Mouse (Mus musculus): ENCODE data around the gene Rack1.
"Not testable (repeated sequence)": the region's sequence is repeated elsewhere in the genome, so short reads cannot be mapped to it uniquely, and the experiment has no call there.

Rack1 gene

DNA sequence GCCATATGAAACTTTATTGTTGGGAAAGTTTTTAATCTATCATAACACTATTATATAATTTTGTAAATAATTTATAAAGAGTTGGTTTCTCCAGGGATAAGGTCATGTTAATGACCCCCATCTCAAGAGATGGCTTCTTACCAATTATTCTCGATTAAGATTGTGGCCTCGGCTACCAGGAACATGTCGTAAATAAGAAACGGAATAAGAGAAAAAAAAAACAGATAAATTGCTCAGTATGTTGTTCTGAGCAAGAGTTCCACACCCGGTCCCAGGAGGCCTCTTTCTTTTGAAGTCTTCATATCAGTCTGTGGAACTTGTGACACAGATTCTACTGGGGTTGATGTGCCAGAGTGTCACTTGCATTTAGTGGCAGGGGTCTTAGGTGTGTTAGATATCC, 41.1 kb downstream of the Rack1 start:
- no peak for DNase-seq (ENCODE audit: low spot score)

DNA sequence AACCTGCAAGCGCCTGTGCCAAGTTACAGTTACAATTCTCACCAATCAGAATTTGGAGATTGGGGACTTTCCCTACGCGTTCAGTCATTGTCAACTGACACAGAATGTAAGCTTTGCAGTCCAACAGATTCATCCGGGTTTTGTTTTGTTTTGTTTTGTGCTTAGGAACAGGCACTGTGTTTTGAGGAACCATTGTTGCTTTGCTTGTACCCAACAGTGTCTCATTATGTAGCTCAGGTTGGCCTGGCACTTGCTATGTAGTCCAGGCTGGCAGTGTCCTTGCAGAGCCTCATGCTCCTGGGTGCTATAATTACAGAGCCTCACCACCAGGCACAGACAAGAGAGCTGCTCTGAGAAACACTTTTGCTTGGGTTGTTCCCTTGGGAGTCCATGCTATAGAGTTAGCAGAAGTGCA, 42.3 kb downstream of the Rack1 start:
- no peak for DNase-seq (ENCODE audit: low spot score)

DNA sequence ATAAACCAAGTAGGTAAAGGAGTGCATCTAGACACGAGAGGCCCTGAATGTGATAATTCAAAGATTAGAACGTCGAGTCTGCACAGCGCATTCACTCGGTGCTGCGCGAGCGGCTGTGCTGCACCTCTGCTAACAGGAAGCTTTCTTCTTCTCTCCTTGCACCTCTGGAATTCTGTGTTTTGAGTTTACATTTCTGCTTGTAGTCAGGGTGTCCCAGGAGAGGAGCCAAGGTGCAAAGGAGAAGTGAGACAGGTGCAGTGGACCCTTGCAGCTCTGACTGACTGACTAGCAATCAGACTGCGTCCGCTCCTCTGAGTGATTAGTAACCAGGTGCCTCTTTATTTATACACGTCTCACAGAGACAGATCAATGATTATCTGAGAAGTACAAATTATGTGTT, 43.1 kb downstream of the Rack1 start:
- DNase-seq (ENCODE audit: low spot score), result no peak

DNA sequence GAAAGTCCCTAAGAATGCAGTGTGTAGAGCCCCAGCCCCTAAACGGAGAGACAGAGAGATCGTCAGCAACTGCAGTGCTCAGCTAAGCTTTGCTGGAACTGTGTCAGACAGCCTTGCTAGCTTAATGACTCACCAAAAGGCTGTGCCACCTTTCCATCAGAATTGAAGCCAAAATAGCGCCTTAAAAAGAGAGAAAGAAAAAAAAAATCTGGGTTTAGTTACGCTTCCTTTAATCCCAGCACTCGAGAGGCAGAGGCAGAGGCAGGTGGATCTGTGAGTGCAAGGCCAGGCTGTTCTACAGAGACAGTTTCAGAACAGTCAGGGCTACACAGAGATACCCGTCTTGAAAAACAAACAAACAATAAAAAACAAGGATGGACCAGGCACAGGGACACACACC, 44.2 kb downstream of the Rack1 start:
- DNase-seq (ENCODE audit: low spot score), result no peak

DNA sequence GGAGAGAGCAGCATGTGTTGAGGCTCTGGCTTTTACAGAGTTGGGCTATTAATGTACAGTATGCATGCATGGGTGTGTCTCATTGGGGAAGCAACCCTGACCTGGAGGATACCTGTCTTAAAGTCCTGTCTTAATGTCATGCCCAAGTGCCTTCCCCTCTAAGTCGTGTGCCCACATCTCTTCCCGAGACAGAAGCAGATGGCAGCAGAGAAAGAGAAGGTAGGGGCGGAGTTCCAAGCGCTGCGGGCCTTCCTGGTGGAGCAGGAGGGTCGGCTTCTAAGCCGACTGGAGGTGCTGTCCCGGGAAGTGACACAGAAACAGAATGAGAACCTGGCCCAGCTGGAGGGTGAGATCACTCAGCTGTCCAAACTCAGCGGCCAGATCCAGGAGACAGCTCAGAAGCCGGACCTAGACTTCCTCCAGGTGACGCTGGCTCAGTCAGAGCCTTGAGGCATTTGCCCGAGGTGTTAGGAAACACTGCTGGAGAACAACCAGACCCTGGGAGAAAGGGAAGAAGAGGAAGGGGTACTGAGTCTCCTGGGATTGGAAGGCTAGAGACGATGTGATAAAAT, 45.2 kb downstream of the Rack1 start:
- no peak for DNase-seq (ENCODE audit: low spot score)

DNA sequence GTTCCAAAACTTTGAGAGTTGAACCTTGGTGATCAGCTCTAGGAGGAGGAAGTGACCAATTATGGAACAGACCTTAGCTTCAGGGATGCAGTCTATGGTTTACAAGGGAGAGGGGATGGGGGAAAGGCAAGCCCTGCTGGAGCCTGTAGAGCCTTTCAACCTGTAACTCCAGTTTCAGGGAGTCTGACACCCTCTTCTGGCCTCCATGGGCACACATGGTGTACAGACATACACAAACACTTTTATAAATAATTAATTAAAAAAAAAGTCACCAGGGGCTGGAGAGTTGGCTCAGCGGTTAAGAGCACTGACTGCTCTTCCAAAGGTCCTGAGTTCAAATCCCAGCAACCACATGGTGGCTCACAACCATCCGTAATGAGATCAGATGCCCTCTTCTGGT, 46.2 kb downstream of the Rack1 start:
- not testable (repeated sequence) for DNase-seq (ENCODE audit: low spot score)

DNA sequence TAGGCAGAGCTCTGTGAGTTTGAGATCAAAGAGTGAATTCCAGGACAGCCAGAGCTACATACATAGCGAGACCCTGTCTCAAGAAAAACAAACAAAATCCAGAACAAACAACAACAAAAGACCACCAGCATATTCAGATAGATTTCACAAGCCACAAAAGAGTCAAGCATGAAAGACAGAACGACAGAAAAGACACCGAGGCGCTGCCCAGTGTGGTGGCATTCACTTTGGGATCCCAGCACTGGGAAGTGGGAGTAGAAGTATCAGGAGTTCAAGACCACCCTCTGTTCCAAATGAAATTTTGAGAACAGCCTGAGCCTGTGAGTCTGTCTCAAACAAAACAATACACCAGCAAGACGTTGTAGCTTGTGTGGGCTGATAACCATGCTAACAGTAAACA, 46.7 kb downstream of the Rack1 start:
- no peak for DNase-seq (ENCODE audit: low spot score)

DNA sequence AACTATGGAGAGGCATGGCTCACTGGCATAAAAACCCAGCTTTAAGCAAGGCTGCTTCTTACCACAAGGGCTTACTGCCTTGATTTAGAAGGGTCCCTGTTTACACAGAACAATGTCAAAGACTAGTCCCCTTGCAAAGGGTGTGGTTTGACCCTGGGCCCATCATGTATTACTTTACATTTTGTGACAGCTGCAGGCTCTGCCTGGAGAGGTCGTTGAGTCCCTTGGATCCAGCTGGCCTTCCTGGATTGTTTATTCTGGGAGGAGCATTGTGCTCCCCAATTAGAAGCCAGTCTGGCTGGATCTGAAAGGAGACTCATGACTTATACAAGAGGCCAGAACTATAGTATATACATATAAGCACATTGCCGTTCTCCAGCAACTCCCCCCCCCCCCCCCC, 50.1 kb downstream of the Rack1 start:
- DNase-seq (ENCODE audit: low spot score), result no peak

DNA sequence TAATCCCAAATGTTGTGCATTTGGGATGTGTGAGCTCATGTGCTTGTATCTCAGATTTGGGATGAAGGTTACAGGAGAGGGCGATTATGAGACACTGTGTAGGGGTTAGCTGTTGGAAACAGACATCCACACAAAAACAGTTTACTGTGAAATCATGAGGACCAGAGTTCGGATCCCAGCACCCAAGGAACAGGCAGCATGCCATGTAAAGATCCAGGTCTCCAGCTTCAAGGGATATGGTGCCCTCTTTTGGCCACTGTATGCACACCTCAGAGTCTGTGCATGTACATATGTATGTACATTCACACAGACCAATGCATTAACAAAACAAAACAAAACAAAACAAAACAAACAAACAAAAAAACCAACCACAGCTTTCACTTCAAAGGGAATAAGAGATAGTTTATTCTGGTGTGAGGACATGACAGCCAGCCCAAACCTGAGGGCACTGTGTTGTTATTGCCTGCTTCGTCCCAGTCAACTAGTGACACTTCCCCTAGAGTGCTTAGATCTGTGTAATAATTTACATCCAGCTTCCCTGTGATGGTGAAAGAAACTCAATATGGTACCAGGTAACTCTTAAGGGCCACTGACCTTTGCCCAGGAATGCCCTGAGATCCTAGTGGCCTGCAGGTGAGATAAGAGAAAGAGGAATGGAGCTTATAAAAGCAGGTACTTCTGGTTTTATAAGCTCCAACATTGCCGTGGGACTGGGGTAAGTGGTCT, 51.3 kb downstream of the Rack1 start:
- no peak for DNase-seq (ENCODE audit: low spot score)

DNA sequence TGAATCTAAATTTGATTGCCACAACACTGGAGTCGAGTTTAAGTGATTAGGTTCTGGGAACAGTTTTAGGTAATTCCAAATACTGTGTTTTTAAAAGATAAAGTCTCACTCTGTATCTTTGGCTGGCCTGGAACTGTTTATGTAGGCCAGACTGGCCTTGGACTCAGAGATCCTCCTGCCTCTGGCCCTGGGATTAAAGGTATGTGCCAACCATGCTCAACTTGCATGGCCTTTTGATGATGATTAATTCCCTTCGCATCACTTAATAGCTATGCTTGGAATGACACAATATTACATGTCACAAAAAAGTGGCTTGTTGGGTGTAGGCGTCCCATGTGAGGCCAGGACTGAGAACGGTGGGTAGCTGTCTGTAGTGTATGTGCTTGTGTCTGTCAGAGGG, 52.1 kb downstream of the Rack1 start:
- DNase-seq (ENCODE audit: low spot score), result no peak

DNA sequence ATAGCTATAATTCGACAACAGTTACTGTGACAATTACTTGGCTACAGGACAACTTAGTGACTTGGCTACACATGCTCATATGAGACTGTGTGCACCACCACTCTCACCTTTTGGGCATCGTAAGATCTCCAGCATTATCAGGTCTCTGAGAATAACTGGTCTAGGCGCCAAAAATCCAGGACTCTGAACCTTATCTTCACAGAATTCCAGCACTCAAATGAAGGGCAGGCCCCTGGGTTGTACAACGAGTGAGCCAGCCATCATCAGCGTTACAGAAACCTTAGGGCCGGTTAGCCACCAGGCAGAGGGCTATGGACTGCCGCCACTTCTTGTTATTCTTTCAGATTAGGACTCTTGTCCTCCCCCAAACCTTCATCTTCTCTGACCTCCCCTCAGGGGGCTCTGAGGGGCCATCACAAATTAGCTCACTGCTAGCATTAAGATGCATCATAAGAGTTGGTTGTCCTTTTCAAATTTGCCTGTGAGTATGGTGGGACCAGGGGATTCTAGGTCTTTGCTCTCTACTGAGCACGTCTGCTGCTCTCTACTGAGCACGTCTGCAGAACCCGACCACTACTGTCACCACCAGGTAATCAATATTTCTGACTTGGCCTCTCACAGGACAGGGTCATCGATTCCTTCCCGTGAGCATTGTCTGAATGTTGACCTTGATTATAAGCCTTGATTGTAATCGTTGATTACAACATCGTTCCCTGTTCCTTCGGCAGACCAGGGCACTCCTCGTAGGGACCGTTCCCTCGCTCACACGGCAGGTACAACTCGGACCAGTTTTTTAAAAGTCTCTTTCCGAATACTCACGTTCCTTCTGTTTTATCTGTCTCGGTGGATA, 52.7 kb downstream of the Rack1 start:
- no peak for DNase-seq (ENCODE audit: low spot score)

DNA sequence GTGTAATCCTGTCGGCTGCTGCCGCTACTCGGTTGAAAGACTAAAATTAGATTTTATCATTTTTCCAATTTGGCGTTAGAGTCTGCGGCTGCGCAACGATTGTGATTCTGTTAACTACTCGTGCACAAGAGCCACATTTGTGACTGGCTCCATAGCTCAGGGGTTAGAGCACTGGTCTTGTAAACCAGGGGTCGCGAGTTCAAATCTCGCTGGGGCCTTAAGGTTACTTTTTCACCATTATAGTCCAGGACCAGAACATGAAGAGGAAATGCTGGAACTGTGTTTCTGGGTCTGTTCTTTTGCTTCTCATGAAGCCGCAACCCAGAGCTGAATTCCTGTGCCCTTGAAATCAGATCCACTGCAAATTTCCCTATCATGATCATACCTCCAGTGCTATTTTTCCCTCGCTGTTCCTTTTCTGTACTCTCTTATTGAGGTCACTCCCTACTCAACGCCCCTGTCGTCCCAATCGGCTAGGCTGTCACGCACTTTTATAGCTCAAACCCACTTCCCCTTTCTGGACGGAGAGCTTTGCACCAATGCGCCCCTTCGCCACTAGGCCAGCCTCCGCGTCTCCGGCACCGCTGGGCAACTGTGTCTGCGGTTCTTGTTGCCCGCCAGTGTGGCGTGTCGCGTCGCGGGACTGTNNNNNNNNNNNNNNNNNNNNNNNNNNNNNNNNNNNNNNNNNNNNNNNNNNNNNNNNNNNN, 53.5 kb downstream of the Rack1 start:
- peak; percentile 87 for DNase-seq (ENCODE audit: low spot score)

All from urinary bladder, postnatal 25 days (tissue).